Mouse (Mus musculus): ENCODE data around the gene St7l. TPM values are rescaled to one million over a fixed set of nuclear protein-coding genes. Genes with fewer than 3 reads are reported as not detected.

St7l gene
- polyA plus RNA-seq, 1 experiment from 2014 or later, result 40.1 TPM

- DNase-seq, result peak; percentile 12
Observed at GRCm38 (mm10) chr3:104914986-104915385, 51.2 kb downstream of the St7l start.

GRCm38 (mm10) chr3:104929385-104929784 is 65.6 kb downstream of the St7l start:
- H3K27ac ChIP-seq (replicated peaks; ENCODE audit: low read depth, low read length), result no peak overlapping the region
- no peaks in the 10 kb centered on the region for H3K9me3 ChIP-seq (ENCODE audit: control insufficient read depth, low read length)
- H3K4me3 ChIP-seq (replicated peaks; ENCODE audit: low read depth, low read length), result no peak overlapping the region
- H3K4me2 ChIP-seq (ENCODE audit: low read length), result no peak overlapping the region
- WGBS, result 95% methylated on average over 6 of the region's 6 CpGs
- H3K36me3 ChIP-seq (ENCODE audit: control insufficient read depth, insufficient read depth, low read length), result peaks cover 33% of the 10 kb centered on the region
- no peaks in the 10 kb centered on the region for H3K4me1 ChIP-seq (ENCODE audit: control insufficient read depth, insufficient read depth, low read length)
- no peaks in the 10 kb centered on the region for H3K27me3 ChIP-seq (ENCODE audit: control insufficient read depth, insufficient read depth, low read length)
- ATAC-seq (ENCODE audit: low FRiP score, low TSS enrichment) (no peak), DNase-seq (no peak)
- H3K9ac ChIP-seq (replicated peaks; ENCODE audit: low read length), result no peak overlapping the region

More at GRCm38 (mm10) chr3:104914986-104915385, 51.2 kb downstream of the St7l start:
- 8% methylated on average over 3 of the region's 3 CpGs for WGBS
- Histone ChIP-seq H3K27ac (replicated peaks; ENCODE audit: low read depth, low read length) (no peak overlapping the region), H3K9me3 (ENCODE audit: control insufficient read depth, low read length) (no peaks in the 10 kb centered on the region), H3K4me2 (ENCODE audit: low read length) (no peak overlapping the region), H3K4me3 (replicated peaks; ENCODE audit: low read depth, low read length) (no peak overlapping the region), H3K27me3 (ENCODE audit: control insufficient read depth, insufficient read depth, low read length) (no peaks in the 10 kb centered on the region), H3K9ac (replicated peaks; ENCODE audit: low read length) (no peak overlapping the region), H3K36me3 (ENCODE audit: control insufficient read depth, insufficient read depth, low read length) (peaks cover 16% of the 10 kb centered on the region), H3K4me1 (ENCODE audit: control insufficient read depth, insufficient read depth, low read length) (no peaks in the 10 kb centered on the region)
- no peak for ATAC-seq (ENCODE audit: low FRiP score, low TSS enrichment)

DNA sequence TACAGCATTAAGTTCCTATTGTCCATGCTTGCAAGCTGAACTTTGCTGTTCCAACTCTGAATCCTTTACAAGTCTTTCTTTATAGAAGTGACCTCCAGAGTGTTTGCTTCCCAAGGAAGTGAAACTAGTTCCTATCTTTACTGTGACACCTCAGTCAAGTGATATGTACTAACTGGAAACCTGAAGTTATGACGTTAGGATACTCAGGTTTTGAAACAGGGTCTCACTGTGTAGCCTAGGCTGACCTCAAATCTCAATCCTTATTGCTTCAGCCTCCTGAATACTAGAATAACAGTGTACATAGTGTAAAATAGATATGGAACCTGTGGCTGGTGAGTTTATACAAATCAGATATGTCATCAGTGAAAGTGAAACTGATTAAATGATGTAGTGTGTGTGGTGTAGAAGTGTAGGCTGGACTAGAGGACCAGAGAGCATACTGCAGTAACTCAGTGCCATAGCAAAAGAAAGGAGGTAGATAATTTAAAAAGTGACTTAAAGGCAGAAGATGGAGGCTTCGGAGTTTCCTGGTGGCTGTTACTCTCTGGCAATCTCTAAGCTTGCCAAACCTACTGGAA is 74.0 kb downstream of the St7l start:
- ATAC-seq (ENCODE audit: low FRiP score, low TSS enrichment), result no peak
- H3K27ac ChIP-seq (replicated peaks; ENCODE audit: low read depth, low read length), result no peak overlapping the region
- no peaks in the 10 kb centered on the region for H3K9me3 ChIP-seq (ENCODE audit: control insufficient read depth, low read length)
- no peak overlapping the region for H3K9ac ChIP-seq (replicated peaks; ENCODE audit: low read length)
- no peak overlapping the region for H3K4me2 ChIP-seq (ENCODE audit: low read length)
- no peak overlapping the region for H3K4me3 ChIP-seq (replicated peaks; ENCODE audit: low read depth, low read length)
- 91% methylated on average over 2 of the region's 2 CpGs for whole genome bisulfite sequencing
- peaks cover 6% of the 10 kb centered on the region; the same call in 1 of the 2 replicates for H3K36me3 ChIP-seq (ENCODE audit: control insufficient read depth, insufficient read depth, low read length)
- no peak for DNase-seq
- no peaks in the 10 kb centered on the region for H3K27me3 ChIP-seq (ENCODE audit: control insufficient read depth, insufficient read depth, low read length)
- H3K4me1 ChIP-seq (ENCODE audit: control insufficient read depth, insufficient read depth, low read length), result 0 out of 2 replicates have a peak, but pooled peaks cover 2% of the 10 kb centered on the region

DNA sequence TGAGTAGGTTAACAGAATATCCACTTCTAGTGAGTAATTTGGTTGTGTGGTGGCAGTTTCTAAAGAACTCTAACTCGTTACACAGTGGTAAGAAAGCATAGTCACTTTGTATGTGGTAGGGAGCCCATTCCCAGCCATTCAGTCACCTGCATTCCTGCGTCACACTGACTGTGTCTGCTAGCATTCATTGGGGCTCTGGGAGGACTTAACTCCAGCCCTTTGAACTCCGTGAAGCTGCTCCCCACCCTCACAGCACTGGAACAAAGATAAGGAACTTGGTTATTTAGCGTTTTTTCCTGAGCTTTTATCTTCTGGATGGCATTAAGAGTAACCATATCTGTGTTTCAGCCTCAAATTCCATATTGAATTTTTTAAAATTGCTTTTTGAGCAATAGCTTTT is 74.5 kb downstream of the St7l start:
- DNase-seq (no peak), ATAC-seq (ENCODE audit: low FRiP score, low TSS enrichment) (no peak)
- Histone ChIP-seq H3K4me2 (ENCODE audit: low read length) (no peak overlapping the region), H3K27me3 (ENCODE audit: control insufficient read depth, insufficient read depth, low read length) (no peaks in the 10 kb centered on the region), H3K9ac (replicated peaks; ENCODE audit: low read length) (no peak overlapping the region), H3K36me3 (ENCODE audit: control insufficient read depth, insufficient read depth, low read length) (peaks cover 6% of the 10 kb centered on the region; the same call in 1 of the 2 replicates), H3K27ac (replicated peaks; ENCODE audit: low read depth, low read length) (no peak overlapping the region), H3K4me3 (replicated peaks; ENCODE audit: low read depth, low read length) (no peak overlapping the region), H3K4me1 (ENCODE audit: control insufficient read depth, insufficient read depth, low read length) (0 out of 2 replicates have a peak, but pooled peaks cover 7% of the 10 kb centered on the region), H3K9me3 (ENCODE audit: control insufficient read depth, low read length) (no peaks in the 10 kb centered on the region)
- 14% methylated on average over 4 of the region's 4 CpGs for WGBS

- no peak overlapping the region for H3K27ac ChIP-seq (replicated peaks; ENCODE audit: low read depth, low read length)
- H3K9ac ChIP-seq (replicated peaks; ENCODE audit: low read length), result no peak overlapping the region
- no peak overlapping the region for H3K4me3 ChIP-seq (replicated peaks; ENCODE audit: low read depth, low read length)
- peaks cover under 1% of the 10 kb centered on the region; the same call in 1 of the 2 replicates for H3K36me3 ChIP-seq (ENCODE audit: control insufficient read depth, insufficient read depth, low read length)
- no peaks in the 10 kb centered on the region for H3K27me3 ChIP-seq (ENCODE audit: control insufficient read depth, insufficient read depth, low read length)
- WGBS, result 75% methylated on average over 6 of the region's 6 CpGs
- no peak for DNase-seq
- 0 out of 2 replicates have a peak, but pooled peaks cover 7% of the 10 kb centered on the region for H3K4me1 ChIP-seq (ENCODE audit: control insufficient read depth, insufficient read depth, low read length)
- no peaks in the 10 kb centered on the region for H3K9me3 ChIP-seq (ENCODE audit: control insufficient read depth, low read length)
- no peak overlapping the region for H3K4me2 ChIP-seq (ENCODE audit: low read length)
- no peak for ATAC-seq (ENCODE audit: low FRiP score, low TSS enrichment)
Observed at GRCm38 (mm10) chr3:104940691-104941090, 76.9 kb downstream of the St7l start.

GRCm38 (mm10) chr3:104942682-104943081 is 78.9 kb downstream of the St7l start:
- no peak overlapping the region for H3K9ac ChIP-seq (replicated peaks; ENCODE audit: low read length)
- no peak overlapping the region for H3K4me3 ChIP-seq (replicated peaks; ENCODE audit: low read depth, low read length)
- H3K27me3 ChIP-seq (ENCODE audit: control insufficient read depth, insufficient read depth, low read length), result no peaks in the 10 kb centered on the region
- H3K4me2 ChIP-seq (ENCODE audit: low read length), result no peak overlapping the region
- H3K9me3 ChIP-seq (ENCODE audit: control insufficient read depth, low read length), result no peaks in the 10 kb centered on the region
- H3K4me1 ChIP-seq (ENCODE audit: control insufficient read depth, insufficient read depth, low read length), result 0 out of 2 replicates have a peak, but pooled peaks cover 7% of the 10 kb centered on the region
- ATAC-seq (ENCODE audit: low FRiP score, low TSS enrichment), result no peak
- H3K27ac ChIP-seq (replicated peaks; ENCODE audit: low read depth, low read length), result no peak overlapping the region
- DNase-seq, result no peak
- peaks cover 11% of the 10 kb centered on the region for H3K36me3 ChIP-seq (ENCODE audit: control insufficient read depth, insufficient read depth, low read length)
- 54% methylated on average over 5 of the region's 5 CpGs for WGBS

- Histone ChIP-seq H3K27ac (replicated peaks; ENCODE audit: low read depth, low read length) (no peak overlapping the region), H3K4me2 (ENCODE audit: low read length) (no peak overlapping the region), H3K4me1 (ENCODE audit: control insufficient read depth, insufficient read depth, low read length) (0 out of 2 replicates have a peak, but pooled peaks cover 7% of the 10 kb centered on the region), H3K9me3 (ENCODE audit: control insufficient read depth, low read length) (no peaks in the 10 kb centered on the region), H3K9ac (replicated peaks; ENCODE audit: low read length) (no peak overlapping the region), H3K4me3 (replicated peaks; ENCODE audit: low read depth, low read length) (no peak overlapping the region), H3K36me3 (ENCODE audit: control insufficient read depth, insufficient read depth, low read length) (peaks cover 15% of the 10 kb centered on the region), H3K27me3 (ENCODE audit: control insufficient read depth, insufficient read depth, low read length) (no peaks in the 10 kb centered on the region)
- no peak for DNase-seq
- no peak for ATAC-seq (ENCODE audit: low FRiP score, low TSS enrichment)
- 41% methylated on average over 8 of the region's 8 CpGs for WGBS
Observed at GRCm38 (mm10) chr3:104943333-104943732, 79.5 kb downstream of the St7l start.

DNA sequence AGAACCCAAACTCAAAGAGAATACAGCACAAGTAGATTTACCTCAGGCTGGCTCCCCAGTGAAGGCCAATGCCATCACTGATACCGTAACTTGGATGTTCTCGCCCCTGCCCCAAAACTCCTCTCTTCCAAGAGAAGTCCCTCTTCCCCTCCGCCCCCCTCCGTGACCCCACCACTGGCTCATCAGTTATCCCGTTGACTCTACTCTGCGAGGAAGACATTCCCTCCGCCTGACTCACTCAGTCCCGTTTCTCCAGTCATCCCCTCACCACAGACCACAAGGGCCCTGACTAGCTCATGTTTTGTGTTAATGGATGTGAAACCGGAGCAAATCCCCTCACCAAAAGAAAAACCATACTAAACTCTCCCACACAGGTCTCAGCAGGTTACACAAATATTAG is 81.1 kb downstream of the St7l start:
- Histone ChIP-seq H3K4me3 (replicated peaks; ENCODE audit: low read depth, low read length) (no peak overlapping the region), H3K4me1 (ENCODE audit: control insufficient read depth, insufficient read depth, low read length) (0 out of 2 replicates have a peak, but pooled peaks cover 7% of the 10 kb centered on the region), H3K4me2 (ENCODE audit: low read length) (no peak overlapping the region), H3K36me3 (ENCODE audit: control insufficient read depth, insufficient read depth, low read length) (peaks cover 16% of the 10 kb centered on the region), H3K27ac (replicated peaks; ENCODE audit: low read depth, low read length) (no peak overlapping the region), H3K9ac (replicated peaks; ENCODE audit: low read length) (no peak overlapping the region), H3K27me3 (ENCODE audit: control insufficient read depth, insufficient read depth, low read length) (no peaks in the 10 kb centered on the region), H3K9me3 (ENCODE audit: control insufficient read depth, low read length) (no peaks in the 10 kb centered on the region)
- no peak for DNase-seq
- 86% methylated on average over 9 of the region's 9 CpGs for whole genome bisulfite sequencing
- no peak for ATAC-seq (ENCODE audit: low FRiP score, low TSS enrichment)

DNA sequence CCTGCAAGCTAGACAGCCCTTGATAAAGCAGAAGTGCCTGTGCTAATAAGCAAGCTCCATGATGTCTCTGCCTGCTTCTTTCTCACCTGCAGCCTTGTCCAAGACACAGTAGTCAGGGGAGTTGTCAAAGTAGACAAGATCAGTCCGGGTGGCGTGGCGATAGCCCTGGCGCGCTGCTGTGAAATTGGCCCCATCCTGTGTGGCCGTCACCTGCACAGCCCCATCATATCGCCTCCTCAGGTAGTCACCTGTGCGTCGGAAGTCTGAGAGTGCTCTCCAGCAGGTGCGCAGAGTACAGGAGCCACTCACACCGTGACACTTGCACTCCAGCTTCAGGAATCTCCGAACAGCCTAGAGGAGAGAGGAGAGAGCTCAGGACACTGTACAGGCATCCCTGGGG is 87.1 kb downstream of the St7l start:
- Histone ChIP-seq H3K4me2 (ENCODE audit: low read length) (no peak overlapping the region), H3K27me3 (ENCODE audit: control insufficient read depth, insufficient read depth, low read length) (no peaks in the 10 kb centered on the region), H3K9me3 (ENCODE audit: control insufficient read depth, low read length) (no peaks in the 10 kb centered on the region), H3K4me3 (replicated peaks; ENCODE audit: low read depth, low read length) (no peak overlapping the region), H3K36me3 (ENCODE audit: control insufficient read depth, insufficient read depth, low read length) (peaks cover 45% of the 10 kb centered on the region), H3K9ac (replicated peaks; ENCODE audit: low read length) (no peak overlapping the region), H3K27ac (replicated peaks; ENCODE audit: low read depth, low read length) (no peak overlapping the region), H3K4me1 (ENCODE audit: control insufficient read depth, insufficient read depth, low read length) (no peaks in the 10 kb centered on the region)
- WGBS, result 98% methylated on average over 12 of the region's 12 CpGs
- no peak for ATAC-seq (ENCODE audit: low FRiP score, low TSS enrichment)
- DNase-seq, result no peak

Data from midbrain, embryonic 14.5 days (tissue).